Mouse (Mus musculus) ES-E14 (cell line): ENCODE data around the gene Kcnc4. TPM values are rescaled to one million over a fixed set of nuclear protein-coding genes. Genes with fewer than 3 reads are reported as not detected.

Experiments
- DNase-seq: peaks from one replicate; pipeline ENCODE4 v3.0.0-alpha.2; 2013; ENCODE audit warnings: low read depth, low spot score
- H3K27ac ChIP-seq: 2 replicates; pipeline ENCODE4 v1.5.1; 2012; ENCODE audit warnings: low read depth, mild to moderate bottlenecking, low read length, moderate library complexity, mixed read lengths; ENCODE audit not compliant: poor library complexity, insufficient read depth, severe bottlenecking
- H3K36me3 ChIP-seq: 2 replicates; pipeline ENCODE4 v1.6.1; 2012; ENCODE audit warnings: mild to moderate bottlenecking, low read length, moderate library complexity, mixed read lengths; ENCODE audit not compliant: control insufficient read depth, poor library complexity, insufficient read depth, severe bottlenecking
- H3K4me1 ChIP-seq, 2 experiments: fragments of 150-350 bp in 1 of 2; sonication (generic) in 1 of 2; 2 replicates each; pipeline ENCODE4 v1.6.1; 2012; ENCODE audit warnings: low read length in 2 of 2, mild to moderate bottlenecking in 1 of 2, mixed read lengths in 1 of 2; ENCODE audit not compliant: control insufficient read depth in 2 of 2, insufficient read depth in 2 of 2, poor library complexity in 1 of 2
- H3K4me3 ChIP-seq, 2 experiments: fragments of 150-350 bp in 1 of 2; sonication (generic) in 1 of 2; 2 replicates each; pipeline ENCODE4 v1.5.1; 2012; ENCODE audit warnings: low read length in 2 of 2, low read depth in 1 of 2, mild to moderate bottlenecking in 1 of 2, mixed read lengths in 1 of 2; ENCODE audit not compliant: insufficient read depth in 1 of 2, poor library complexity in 1 of 2, severe bottlenecking in 1 of 2
- H3K9ac ChIP-seq: 2 replicates; pipeline ENCODE4 v1.6.1; 2012; ENCODE audit warnings: low read depth, mild to moderate bottlenecking, low read length, mixed read lengths; ENCODE audit not compliant: poor library complexity, insufficient read depth, severe bottlenecking
- H3K9me3 ChIP-seq: fragments of 150-350 bp; sonication (generic); 2 replicates; pipeline ENCODE4 v1.6.1; 2012; ENCODE audit warnings: low read depth, mild to moderate bottlenecking, low read length; ENCODE audit not compliant: control insufficient read depth, insufficient read depth
- CHD2 ChIP-seq: IDR thresholded peaks from 2 replicates; pipeline ENCODE4 v1.6.1; 2014; ENCODE audit warnings: mild to moderate bottlenecking, low read depth, low read length, inconsistent platforms
- HCFC1 ChIP-seq: IDR thresholded peaks from 2 replicates; pipeline ENCODE4 v1.6.1; 2012; ENCODE audit warnings: low read length, inconsistent platforms, borderline replicate concordance; ENCODE audit not compliant: insufficient read depth
- MAFK ChIP-seq: IDR thresholded peaks from 2 replicates; pipeline ENCODE4 v1.6.1; 2014; ENCODE audit warnings: mild to moderate bottlenecking, low read depth, low read length, inconsistent platforms; ENCODE audit not compliant: insufficient read depth
- ZC3H11A ChIP-seq: IDR thresholded peaks from 2 replicates; pipeline ENCODE4 v1.6.1; 2012; ENCODE audit warnings: low read depth, mild to moderate bottlenecking, inconsistent platforms, low read length, borderline replicate concordance
- ZNF384 ChIP-seq: IDR thresholded peaks from 2 replicates; pipeline ENCODE4 v1.6.1; 2012; ENCODE audit warnings: low read depth, low read length, inconsistent platforms
- in situ Hi-C, 2 experiments: fragments of 600-800 bp; cut with MboI; formaldehyde crosslinking; loops; one replicate each; pipeline ENCODE4 v1.15.1; 2025; ENCODE audit warnings: low sequenced_read_pairs in 2 of 2, inconsistent platforms in 1 of 2; ENCODE audit not compliant: unreplicated experiment in 2 of 2
- total RNA-seq: library from RNA; depleted of rRNA; stranded (reverse); fragments of 300-350 nt; gene quantifications from 2 replicates; pipeline ENCODE4 v1.2.3, GENCODE M21; 2012; rRNA removed

Gene Kcnc4
- 0.36 and 0.37 TPM in 2 replicates for total RNA-seq

DNA sequence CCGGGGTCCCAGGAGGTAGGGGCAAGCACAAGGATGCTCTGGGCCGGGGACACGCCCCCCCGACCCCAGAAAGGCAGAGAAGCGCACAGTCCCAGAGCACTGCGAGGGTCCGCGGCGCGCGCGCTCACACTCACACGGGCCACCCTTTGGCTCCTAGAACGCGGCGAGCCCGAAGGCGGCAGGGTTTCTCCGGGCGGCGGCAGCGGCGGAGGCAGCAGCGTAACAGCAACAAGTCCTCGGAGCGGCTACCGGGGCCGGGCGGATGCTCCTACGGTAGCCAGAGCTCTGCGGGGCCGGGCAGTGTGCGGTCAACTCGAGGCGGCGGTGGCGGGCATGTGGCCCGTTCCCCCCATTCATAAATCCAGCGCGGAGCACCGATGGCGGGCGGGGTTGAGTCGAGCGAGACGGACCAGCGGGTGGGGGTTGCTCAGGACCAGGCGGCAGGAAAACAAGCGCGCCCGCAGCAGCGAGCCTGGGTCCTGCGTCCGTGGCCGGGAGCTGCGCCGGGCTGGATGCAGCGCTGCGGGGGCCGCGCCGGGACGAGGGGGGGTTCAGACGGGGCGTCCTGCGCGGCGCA, at the start of gene Kcnc4:
Gene Kcnc4 (minus strand): TSS at position 357 of the 577 bp plus-strand sequence.
- no peaks in the 10 kb centered on the region for H3K9me3 ChIP-seq
- in situ Hi-C loops: loop anchor here in 1 of 2 experiments (10.0 to 25.0 kb wide), 2 partner anchors 104 to 222 kb away; partner anchors contain the start of genes A630076J17Rik and Prok1
- H3K27ac ChIP-seq: no peak within 1 kb of the TSS
- TF ChIP-seq MAFK (no peak), CHD2 (no peak), ZNF384 (no peak), ZC3H11A (no peak), HCFC1 (no peak)
- no peaks in the 10 kb centered on the region; a peak in 1 of 4 replicates for H3K4me1 ChIP-seq
- H3K9ac ChIP-seq: peak within 1 kb of the TSS; percentile 47
- no peaks in the 10 kb centered on the region for H3K36me3 ChIP-seq
- H3K4me3 ChIP-seq: peak within 1 kb of the TSS; percentile 71 to 76
- peak; percentile 40 for DNase-seq

GRCm38 (mm10) chr3:107508696-107509095, 49.3 kb upstream of the Kcnc4 start:
- Histone ChIP-seq H3K36me3 (no peaks in the 10 kb centered on the region), H3K27ac (no peak overlapping the region), H3K4me1 (no peaks in the 10 kb centered on the region), H3K4me3 (no peak overlapping the region), H3K9ac (no peak overlapping the region), H3K9me3 (no peaks in the 10 kb centered on the region)
- TF ChIP-seq CHD2 (no peak), ZNF384 (no peak), ZC3H11A (no peak), HCFC1 (no peak), MAFK (no peak)
- DNase-seq: no peak
- in situ Hi-C loops: no loop called here

DNA sequence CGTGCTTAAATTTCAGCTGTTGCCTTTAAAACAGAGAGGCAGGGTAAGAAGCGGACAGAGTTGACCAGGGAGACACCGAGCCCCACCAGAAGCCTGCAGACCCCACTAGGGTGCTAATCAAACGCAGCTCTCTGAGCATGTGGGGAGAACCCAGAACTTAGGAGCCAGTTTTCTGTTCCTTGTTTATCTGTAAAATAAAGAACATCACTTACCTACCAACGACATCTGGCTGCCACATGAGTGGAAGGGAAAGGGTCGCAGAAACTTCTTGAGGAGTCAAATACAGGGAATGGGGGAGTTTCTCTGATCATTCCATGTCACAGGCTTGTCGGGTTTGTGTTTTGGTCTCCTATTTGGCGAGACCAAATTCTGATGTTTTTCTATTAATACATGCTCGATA, 48.6 kb upstream of the Kcnc4 start:
- no peaks in the 10 kb centered on the region for H3K9me3 ChIP-seq
- no peak overlapping the region for H3K27ac ChIP-seq
- no peak overlapping the region for H3K9ac ChIP-seq
- TF ChIP-seq MAFK: no peak
- no peak overlapping the region for H3K4me3 ChIP-seq
- DNase-seq: no peak
- H3K36me3 ChIP-seq: no peaks in the 10 kb centered on the region
- H3K4me1 ChIP-seq: no peaks in the 10 kb centered on the region
- in situ Hi-C loops: no loop called here

- no peak for DNase-seq
- in situ Hi-C loops: no loop called here
- no peaks in the 10 kb centered on the region for H3K4me1 ChIP-seq
- H3K9me3 ChIP-seq: no peaks in the 10 kb centered on the region
- no peak for TF ChIP-seq CHD2
- no peak overlapping the region for H3K9ac ChIP-seq
- H3K27ac ChIP-seq: no peak overlapping the region
- H3K36me3 ChIP-seq: no peaks in the 10 kb centered on the region
- no peak overlapping the region for H3K4me3 ChIP-seq
Measured at GRCm38 (mm10) chr3:107506531-107506930, 47.2 kb upstream of the Kcnc4 start.
